Mouse (Mus musculus) kidney, postnatal 25 days (tissue): ENCODE results near the gene Ott.
"Not testable (repeated sequence)": the region's sequence is repeated elsewhere in the genome, so short reads cannot be mapped to it uniquely, and the experiment has no call there.

ENCODE experiments used
- DNase-seq, 2 experiments: peaks; one replicate each; pipeline ENCODE4 v3.0.0; 2021; ENCODE audit warnings: mixed read lengths in 2 of 2

Ott gene

DNA sequence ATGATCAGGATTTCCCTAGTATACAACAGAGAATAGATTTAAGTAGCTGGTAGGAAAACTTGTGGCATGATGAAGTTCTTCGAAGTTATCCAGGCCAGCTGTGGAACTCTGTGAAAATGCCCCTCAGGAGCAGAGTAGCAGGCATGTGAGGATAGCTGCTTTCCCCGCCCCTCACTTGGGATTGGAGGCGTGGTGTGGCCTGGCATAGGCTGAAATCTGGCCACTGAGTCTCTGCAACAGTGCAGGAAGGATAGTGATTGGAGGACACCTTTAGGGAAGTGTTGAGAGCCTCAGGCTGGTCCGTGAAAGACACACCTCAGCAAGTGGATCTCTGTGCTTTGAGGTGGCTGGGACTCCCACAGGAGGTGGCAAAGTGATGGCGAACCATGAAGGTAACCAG lies at the start of gene Ott:
Gene Ott (plus strand): TSS at position 301 of the 400 bp plus-strand sequence.
- DNase-seq, result not testable (repeated sequence)
